Mouse (Mus musculus) testis, adult 2 months (tissue): ENCODE data around the gene Rdm1.

ENCODE experiments used
- CTCF ChIP-seq: fragments of 200-500 bp; IDR thresholded peaks from 2 replicates; pipeline ENCODE4 v1.5.1; 2012; ENCODE audit warnings: low read depth, mild to moderate bottlenecking, inconsistent platforms, low read length, moderate library complexity; ENCODE audit not compliant: control insufficient read depth, insufficient read depth, insufficient replicate concordance
- POLR2A ChIP-seq: fragments of 200-500 bp; IDR thresholded peaks from 2 replicates; pipeline ENCODE4 v1.6.1; 2012; ENCODE audit warnings: low read depth, mild to moderate bottlenecking, inconsistent platforms, low read length, moderate library complexity; ENCODE audit not compliant: control insufficient read depth

- TF ChIP-seq POLR2A = no peak
- TF ChIP-seq CTCF = no peak
These were observed 43.3 kb downstream of the Rdm1 start for GRCm38 (mm10) chr11:101670334-101670733.
